Mouse (Mus musculus): ENCODE data around the gene Hoxa9. TPM values are rescaled to one million over a fixed set of nuclear protein-coding genes. Genes with fewer than 3 reads are reported as not detected.

The Hoxa9 gene
- polyA plus RNA-seq, 1 experiment from 2014 or later = not detected

DNA sequence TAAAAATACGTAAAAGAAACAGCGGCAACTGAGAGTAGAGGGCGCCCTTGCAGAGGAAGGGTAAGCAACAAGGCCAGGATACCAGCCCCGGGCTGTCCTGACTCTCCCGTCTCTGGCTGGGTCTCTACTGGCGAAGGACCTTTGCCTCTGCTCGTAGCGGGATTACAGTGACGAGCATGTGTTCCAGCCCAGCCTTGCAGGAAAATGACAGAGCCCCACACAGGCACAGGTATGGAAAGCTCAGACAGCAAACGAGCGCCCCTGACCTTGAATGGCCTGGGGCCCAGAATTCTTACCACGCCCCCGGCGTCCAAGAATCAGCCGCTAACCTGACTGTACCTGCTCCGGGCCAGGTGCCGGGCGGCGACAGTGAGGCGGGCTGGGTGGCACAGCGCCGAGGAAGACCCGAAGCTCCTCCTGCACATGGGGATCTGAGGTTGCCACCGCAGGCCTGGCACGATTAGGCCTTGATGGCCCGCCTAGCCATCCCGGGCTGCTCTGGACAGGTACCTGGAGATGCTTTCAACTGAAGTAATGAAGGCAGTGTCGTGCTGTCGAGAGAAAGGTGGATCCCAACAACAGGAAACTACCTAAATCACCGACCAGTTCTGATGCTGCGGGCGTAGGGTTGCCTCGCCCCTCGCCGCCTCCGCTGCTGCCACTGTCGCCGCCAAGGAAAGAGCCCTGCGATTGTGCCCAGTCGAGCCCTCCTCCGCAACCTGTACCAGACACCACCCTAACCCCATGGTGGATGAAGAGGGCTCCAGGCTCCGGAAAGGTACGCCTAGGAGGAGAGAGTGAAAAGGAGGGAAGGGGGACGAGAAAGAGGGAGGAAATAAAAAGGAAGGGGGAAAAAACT lies 1.1 kb downstream of the Hoxa9 start:
- no peak overlapping the region for H3K9ac ChIP-seq (replicated peaks)
- H3K27ac ChIP-seq (replicated peaks) = no peak overlapping the region
- ATAC-seq (ENCODE audit: low FRiP score, low read depth) = no peak
- peaks cover 94% of the 10 kb centered on the region for H3K27me3 ChIP-seq
- H3K9me3 ChIP-seq = no peaks in the 10 kb centered on the region
- H3K36me3 ChIP-seq = no peaks in the 10 kb centered on the region
- WGBS = 3% methylated on average over 43 of the region's 44 CpGs
- H3K4me3 ChIP-seq = no peak overlapping the region
- no peaks in the 10 kb centered on the region for H3K4me1 ChIP-seq
- H3K4me2 ChIP-seq (replicated peaks) = no peak overlapping the region

DNA sequence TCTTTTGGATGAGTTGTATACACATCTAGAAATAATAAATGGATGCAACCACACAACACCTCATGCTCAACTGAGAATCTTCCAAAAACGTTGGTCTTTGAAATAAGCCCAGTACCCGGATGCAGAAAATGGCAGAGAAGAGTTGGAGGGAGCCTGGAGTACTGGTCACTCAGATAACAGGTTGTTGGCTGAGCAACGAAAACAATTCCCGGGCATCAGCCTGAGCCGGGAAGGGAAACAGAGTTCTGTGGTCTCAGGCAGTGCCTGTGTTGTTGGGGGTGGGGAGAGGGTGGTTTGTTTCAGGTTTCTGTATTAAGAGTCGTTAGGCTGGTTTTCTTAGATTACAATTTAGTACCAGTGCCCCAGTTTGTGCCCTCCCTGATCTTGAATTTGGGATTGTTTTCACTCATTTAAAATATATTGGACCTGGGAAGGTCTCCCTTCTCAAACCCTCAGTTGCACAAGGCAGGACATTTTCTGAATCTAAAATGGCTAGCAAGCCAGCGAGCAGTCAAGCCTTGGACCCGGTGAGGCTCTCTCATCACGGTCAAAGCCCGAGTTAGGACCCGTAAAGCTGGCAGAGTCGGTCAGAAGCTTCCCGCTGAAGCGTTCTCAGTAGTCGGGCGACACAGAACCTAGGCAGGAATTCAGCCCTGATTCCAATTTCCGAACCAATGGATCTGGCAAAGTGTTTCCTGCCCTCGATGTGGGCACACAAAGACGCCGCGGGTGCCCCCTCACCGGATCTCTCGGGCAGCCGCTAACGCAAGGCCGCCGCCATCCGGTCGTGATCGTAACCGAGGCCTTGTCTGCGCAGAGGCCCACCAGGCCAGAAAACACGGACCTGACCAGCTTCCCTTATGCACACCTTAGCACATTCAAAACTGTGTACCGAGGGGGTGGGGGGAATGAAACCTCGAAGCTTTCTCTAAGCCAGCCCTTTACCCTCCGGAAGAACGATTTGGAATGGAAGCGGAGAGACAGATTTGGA lies 2.1 kb downstream of the Hoxa9 start:
- no peak overlapping the region for H3K4me2 ChIP-seq (replicated peaks)
- peaks cover 94% of the 10 kb centered on the region for H3K27me3 ChIP-seq
- no peak for ATAC-seq (ENCODE audit: low FRiP score, low read depth)
- no peak overlapping the region for H3K9ac ChIP-seq (replicated peaks)
- no peaks in the 10 kb centered on the region for H3K4me1 ChIP-seq
- H3K27ac ChIP-seq (replicated peaks) = no peak overlapping the region
- WGBS = 1% methylated on average over 38 of the region's 38 CpGs
- no peaks in the 10 kb centered on the region for H3K36me3 ChIP-seq
- no peak overlapping the region for H3K4me3 ChIP-seq
- H3K9me3 ChIP-seq = no peaks in the 10 kb centered on the region

DNA sequence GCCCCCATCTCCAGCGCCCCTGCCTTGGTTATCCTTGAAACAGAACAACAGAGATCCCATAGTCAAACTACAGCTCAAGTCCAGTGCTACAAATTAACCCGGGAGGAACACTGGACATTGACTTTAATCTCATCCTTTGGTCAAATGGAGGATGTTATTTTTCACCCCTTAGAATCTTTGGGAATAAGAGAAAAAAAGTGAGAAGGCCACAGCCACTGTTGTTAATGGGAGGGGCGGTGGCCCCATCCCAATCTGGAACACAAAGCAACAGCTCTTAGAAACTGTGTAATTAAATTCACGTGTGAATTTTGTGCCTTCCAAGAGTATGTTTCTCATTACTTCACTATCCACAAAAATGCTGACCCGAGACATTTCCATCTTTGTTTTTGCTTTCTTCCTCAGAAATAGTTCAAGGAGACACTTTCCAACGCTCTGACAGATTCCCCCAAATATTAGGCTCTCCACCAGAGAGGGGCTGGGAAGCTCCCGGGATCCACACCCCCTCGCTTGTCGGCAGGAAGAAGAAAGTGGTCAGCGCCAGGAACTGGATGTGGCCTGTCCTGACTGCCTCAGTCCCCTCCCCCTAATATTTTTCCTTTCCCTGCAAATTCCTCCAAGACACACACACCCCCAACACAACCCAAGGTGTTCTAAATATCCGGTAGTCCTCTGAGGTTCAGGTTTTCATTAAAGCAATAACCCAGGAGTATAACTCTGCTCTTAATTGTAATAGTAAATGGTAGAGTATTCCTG lies 3.2 kb downstream of the Hoxa9 start:
- Histone ChIP-seq H3K9me3 (no peaks in the 10 kb centered on the region), H3K4me1 (no peaks in the 10 kb centered on the region), H3K36me3 (no peaks in the 10 kb centered on the region), H3K4me3 (no peak overlapping the region), H3K27me3 (peaks cover 94% of the 10 kb centered on the region), H3K27ac (replicated peaks) (no peak overlapping the region), H3K9ac (replicated peaks) (no peak overlapping the region), H3K4me2 (replicated peaks) (no peak overlapping the region)
- ATAC-seq (ENCODE audit: low FRiP score, low read depth) = no peak
- WGBS = 2% methylated on average over 11 of the region's 11 CpGs

DNA sequence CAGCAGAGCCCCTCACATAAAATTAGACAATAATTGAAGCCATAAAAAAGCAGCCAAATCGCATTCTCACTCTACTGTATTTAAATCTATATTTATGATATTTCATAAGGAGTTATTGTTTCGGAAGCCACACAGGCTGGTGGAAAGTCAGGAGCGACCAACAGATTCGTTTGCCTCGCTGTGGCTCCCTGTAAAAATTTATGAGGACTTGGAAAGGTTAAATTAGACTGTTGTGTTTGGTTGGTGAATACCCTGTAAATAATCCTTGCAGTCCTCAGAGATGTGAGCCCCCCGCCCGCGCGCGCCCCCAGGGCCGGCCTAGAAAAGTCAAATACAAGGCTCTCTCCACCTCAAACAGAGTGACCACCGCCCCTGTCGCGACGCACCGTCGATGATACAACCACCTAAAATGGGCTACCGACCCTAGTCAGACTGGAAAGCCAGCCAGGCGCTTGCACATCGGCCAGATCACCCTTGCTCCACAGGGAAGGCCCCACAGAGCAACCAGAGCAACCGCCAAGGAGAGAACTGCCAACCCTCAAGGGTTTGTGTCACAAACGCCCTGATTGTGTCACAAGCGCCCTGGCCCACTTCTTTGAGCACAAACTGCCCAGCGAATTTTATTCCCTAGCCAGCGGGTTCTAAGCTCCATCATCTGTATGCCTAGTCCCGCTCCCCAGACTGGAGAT lies 4.2 kb downstream of the Hoxa9 start:
- 4% methylated on average over 26 of the region's 26 CpGs for WGBS

GRCm38 (mm10) chr6:52225612-52226568 lies 5.0 kb downstream of the Hoxa9 start:
- Histone ChIP-seq H3K27me3 (peaks cover 98% of the 10 kb centered on the region), H3K4me3 (0 out of 2 replicates have a peak overlapping the region, but pooled peaks have one; percentile 10), H3K4me1 (peaks cover 4% of the 10 kb centered on the region), H3K27ac (replicated peaks) (no peak overlapping the region), H3K9me3 (no peaks in the 10 kb centered on the region), H3K4me2 (replicated peaks) (no peak overlapping the region), H3K9ac (replicated peaks) (no peak overlapping the region), H3K36me3 (no peaks in the 10 kb centered on the region)
- 3% methylated on average over 68 of the region's 69 CpGs for WGBS
- no peak for ATAC-seq (ENCODE audit: low FRiP score, low read depth)

More for the DNA sequence above, 4.2 kb downstream of the Hoxa9 start:
- H3K4me2 ChIP-seq (replicated peaks) = no peak overlapping the region
- peaks cover 94% of the 10 kb centered on the region for H3K27me3 ChIP-seq
- no peak overlapping the region for H3K27ac ChIP-seq (replicated peaks)
- H3K4me1 ChIP-seq = no peaks in the 10 kb centered on the region
- H3K36me3 ChIP-seq = no peaks in the 10 kb centered on the region
- ATAC-seq (ENCODE audit: low FRiP score, low read depth) = no peak
- H3K9me3 ChIP-seq = no peaks in the 10 kb centered on the region
- no peak overlapping the region for H3K4me3 ChIP-seq
- no peak overlapping the region for H3K9ac ChIP-seq (replicated peaks)

GRCm38 (mm10) chr6:52224895-52225611 lies 5.8 kb downstream of the Hoxa9 start:
- Histone ChIP-seq H3K36me3 (no peaks in the 10 kb centered on the region), H3K4me2 (replicated peaks) (no peak overlapping the region), H3K4me3 (no peak overlapping the region), H3K4me1 (peaks cover 4% of the 10 kb centered on the region), H3K27ac (replicated peaks) (no peak overlapping the region), H3K27me3 (peaks cover 98% of the 10 kb centered on the region), H3K9ac (replicated peaks) (no peak overlapping the region), H3K9me3 (no peaks in the 10 kb centered on the region)
- no peak for ATAC-seq (ENCODE audit: low FRiP score, low read depth)
- 2% methylated on average over 36 of the region's 36 CpGs for WGBS

GRCm38 (mm10) chr6:52223939-52224760 lies 6.7 kb downstream of the Hoxa9 start:
- Histone ChIP-seq H3K4me3 (no peak overlapping the region), H3K9me3 (no peaks in the 10 kb centered on the region), H3K27me3 (peaks cover 98% of the 10 kb centered on the region), H3K27ac (replicated peaks) (no peak overlapping the region), H3K9ac (replicated peaks) (no peak overlapping the region), H3K4me1 (peaks cover 4% of the 10 kb centered on the region), H3K36me3 (no peaks in the 10 kb centered on the region), H3K4me2 (replicated peaks) (no peak overlapping the region)
- WGBS = 2% methylated on average over 24 of the region's 24 CpGs
- ATAC-seq (ENCODE audit: low FRiP score, low read depth) = no peak

- 7% methylated on average over 13 of the region's 13 CpGs for WGBS
- Histone ChIP-seq H3K36me3 (no peaks in the 10 kb centered on the region), H3K4me3 (no peak overlapping the region), H3K9ac (replicated peaks) (no peak overlapping the region), H3K27ac (replicated peaks) (no peak overlapping the region), H3K4me1 (peaks cover 4% of the 10 kb centered on the region), H3K4me2 (replicated peaks) (no peak overlapping the region), H3K9me3 (no peaks in the 10 kb centered on the region), H3K27me3 (peaks cover 100% of the 10 kb centered on the region)
- no peak for ATAC-seq (ENCODE audit: low FRiP score, low read depth)
These were observed 8.2 kb downstream of the Hoxa9 start for GRCm38 (mm10) chr6:52222729-52223128.

DNA sequence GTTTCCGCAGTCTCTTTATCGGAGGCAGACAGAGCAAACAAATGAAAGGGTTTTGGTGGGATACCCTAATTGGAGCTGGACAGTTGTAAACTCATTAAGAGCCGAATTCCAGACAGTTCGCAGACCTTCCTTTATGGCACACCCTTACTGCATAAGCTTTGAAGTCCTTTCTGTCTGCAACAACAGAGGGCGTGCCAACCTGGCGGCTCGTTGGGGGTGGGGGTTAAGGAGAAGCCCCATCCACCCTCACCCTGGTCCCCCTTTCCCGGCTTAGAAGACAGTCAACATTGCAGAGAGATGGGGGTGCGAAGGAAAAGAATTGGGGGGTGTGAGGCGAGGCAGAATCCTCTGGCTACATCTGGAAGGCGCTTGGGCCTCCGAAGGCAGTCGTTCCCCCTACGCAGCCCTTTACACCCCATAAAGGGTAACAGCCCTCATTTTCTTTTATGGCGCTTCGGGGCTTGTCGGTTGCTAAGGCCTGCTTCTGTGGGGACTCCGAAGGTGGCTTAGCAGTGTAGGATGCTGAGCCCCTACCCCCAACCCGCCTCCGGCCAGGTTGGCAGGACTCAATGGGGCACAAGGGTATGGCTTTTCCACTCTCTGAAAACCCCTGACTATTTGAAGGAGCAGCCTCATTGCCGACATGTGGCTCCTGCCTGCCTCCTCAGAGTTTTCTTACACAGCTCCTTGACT lies 8.8 kb downstream of the Hoxa9 start:
- no peaks in the 10 kb centered on the region for H3K36me3 ChIP-seq
- no peak overlapping the region for H3K4me3 ChIP-seq
- 5% methylated on average over 21 of the region's 21 CpGs for WGBS
- H3K9ac ChIP-seq (replicated peaks) = no peak overlapping the region
- H3K4me1 ChIP-seq = peaks cover 9% of the 10 kb centered on the region
- ATAC-seq (ENCODE audit: low FRiP score, low read depth) = no peak
- no peaks in the 10 kb centered on the region for H3K9me3 ChIP-seq
- H3K27ac ChIP-seq (replicated peaks) = no peak overlapping the region
- peaks cover 100% of the 10 kb centered on the region for H3K27me3 ChIP-seq
- H3K4me2 ChIP-seq (replicated peaks) = peak overlapping the region; percentile 70

Data from midbrain, embryonic 12.5 days (tissue).